Mouse (Mus musculus): ENCODE measurements around the gene Myh9. TPM values are rescaled to one million over a fixed set of nuclear protein-coding genes. Genes with fewer than 3 reads are reported as not detected.

Myh9 gene
- polyA plus RNA-seq, 1 experiment from 2014 or later, result 32.9 TPM

- no peak for TF ChIP-seq CTCF (IDR thresholded peaks at IDR 0.05; ENCODE audit: low read depth)
- no peak for TF ChIP-seq EP300 (optimal IDR thresholded peaks at IDR 0.05)
- no peaks in the 10 kb centered on the region for H3K36me3 ChIP-seq (ENCODE audit: control insufficient read depth, insufficient read depth, low read length)
- no peaks in the 10 kb centered on the region for H3K9me3 ChIP-seq (ENCODE audit: control insufficient read depth, low read length)
- H3K4me1 ChIP-seq (replicated peaks; ENCODE audit: control insufficient read depth, insufficient read depth), result peaks cover 3% of the 10 kb centered on the region; the same call in 1 of the 2 replicates
- no peak overlapping the region for H3K27ac ChIP-seq (replicated peaks)
- no peak overlapping the region for H3K9ac ChIP-seq (ENCODE audit: low read length)
- no peak overlapping the region for H3K4me2 ChIP-seq (replicated peaks; ENCODE audit: low read depth)
- no peaks in the 10 kb centered on the region for H3K27me3 ChIP-seq (ENCODE audit: control insufficient read depth, insufficient read depth, low read length)
- ATAC-seq (ENCODE audit: low FRiP score, low TSS enrichment) (no peak), DNase-seq (ENCODE audit: low spot score) (no peak)
- no peak overlapping the region for H3K4me3 ChIP-seq (ENCODE audit: low read depth, low read length)
- WGBS, result 85% methylated on average over 6 of the region's 6 CpGs
Measured at GRCm38 (mm10) chr15:77875953-77876352, 34.0 kb upstream of the Myh9 start.

- DNase-seq (ENCODE audit: low spot score) (no peak), ATAC-seq (ENCODE audit: low FRiP score, low TSS enrichment) (no peak)
- H3K27me3 ChIP-seq (ENCODE audit: control insufficient read depth, insufficient read depth, low read length), result no peaks in the 10 kb centered on the region
- H3K36me3 ChIP-seq (ENCODE audit: control insufficient read depth, insufficient read depth, low read length), result no peaks in the 10 kb centered on the region
- H3K9me3 ChIP-seq (ENCODE audit: control insufficient read depth, low read length), result no peaks in the 10 kb centered on the region
- H3K4me3 ChIP-seq (ENCODE audit: low read depth, low read length), result no peak overlapping the region
- no peak overlapping the region; the same call in 1 of the 2 replicates for H3K27ac ChIP-seq (replicated peaks)
- no peak overlapping the region for H3K9ac ChIP-seq (ENCODE audit: low read length)
- peaks cover 3% of the 10 kb centered on the region; the same call in 1 of the 2 replicates for H3K4me1 ChIP-seq (replicated peaks; ENCODE audit: control insufficient read depth, insufficient read depth)
- no peak for TF ChIP-seq EP300 (optimal IDR thresholded peaks at IDR 0.05)
- no peak overlapping the region for H3K4me2 ChIP-seq (replicated peaks; ENCODE audit: low read depth)
- WGBS, result 94% methylated on average over 9 of the region's 9 CpGs
Measured at GRCm38 (mm10) chr15:77874807-77875206, 32.8 kb upstream of the Myh9 start.

GRCm38 (mm10) chr15:77874310-77874709, 32.3 kb upstream of the Myh9 start:
- H3K4me2 ChIP-seq (replicated peaks; ENCODE audit: low read depth), result no peak overlapping the region
- TF ChIP-seq EP300 (optimal IDR thresholded peaks at IDR 0.05) (no peak), CTCF (IDR thresholded peaks at IDR 0.05; ENCODE audit: low read depth) (no peak)
- H3K9me3 ChIP-seq (ENCODE audit: control insufficient read depth, low read length), result no peaks in the 10 kb centered on the region
- ATAC-seq (ENCODE audit: low FRiP score, low TSS enrichment) (no peak), DNase-seq (ENCODE audit: low spot score) (no peak)
- H3K36me3 ChIP-seq (ENCODE audit: control insufficient read depth, insufficient read depth, low read length), result no peaks in the 10 kb centered on the region
- H3K4me3 ChIP-seq (ENCODE audit: low read depth, low read length), result no peak overlapping the region
- peaks cover 3% of the 10 kb centered on the region; the same call in 1 of the 2 replicates for H3K4me1 ChIP-seq (replicated peaks; ENCODE audit: control insufficient read depth, insufficient read depth)
- H3K9ac ChIP-seq (ENCODE audit: low read length), result no peak overlapping the region
- no peak overlapping the region; the same call in 1 of the 2 replicates for H3K27ac ChIP-seq (replicated peaks)
- H3K27me3 ChIP-seq (ENCODE audit: control insufficient read depth, insufficient read depth, low read length), result no peaks in the 10 kb centered on the region
- WGBS, result 39% methylated on average over 4 of the region's 4 CpGs

- H3K4me1 ChIP-seq (replicated peaks; ENCODE audit: control insufficient read depth, insufficient read depth), result peaks cover 3% of the 10 kb centered on the region; the same call in 1 of the 2 replicates
- H3K4me2 ChIP-seq (replicated peaks; ENCODE audit: low read depth), result no peak overlapping the region
- ATAC-seq (ENCODE audit: low FRiP score, low TSS enrichment), result 0 out of 2 replicates have a peak, but pooled peaks have one; percentile 6
- H3K27ac ChIP-seq (replicated peaks), result no peak overlapping the region
- TF ChIP-seq CTCF (IDR thresholded peaks at IDR 0.05; ENCODE audit: low read depth), result no peak
- TF ChIP-seq EP300 (optimal IDR thresholded peaks at IDR 0.05), result no peak
- 56% methylated on average over 2 of the region's 2 CpGs for WGBS
- no peak for DNase-seq (ENCODE audit: low spot score)
- no peaks in the 10 kb centered on the region for H3K36me3 ChIP-seq (ENCODE audit: control insufficient read depth, insufficient read depth, low read length)
- no peaks in the 10 kb centered on the region for H3K9me3 ChIP-seq (ENCODE audit: control insufficient read depth, low read length)
- no peak overlapping the region for H3K9ac ChIP-seq (ENCODE audit: low read length)
- H3K27me3 ChIP-seq (ENCODE audit: control insufficient read depth, insufficient read depth, low read length), result no peaks in the 10 kb centered on the region
- no peak overlapping the region for H3K4me3 ChIP-seq (ENCODE audit: low read depth, low read length)
Measured at GRCm38 (mm10) chr15:77873564-77873963, 31.6 kb upstream of the Myh9 start.

GRCm38 (mm10) chr15:77872996-77873395, 31.0 kb upstream of the Myh9 start:
- Histone ChIP-seq H3K36me3 (ENCODE audit: control insufficient read depth, insufficient read depth, low read length) (no peaks in the 10 kb centered on the region), H3K4me2 (replicated peaks; ENCODE audit: low read depth) (no peak overlapping the region), H3K9me3 (ENCODE audit: control insufficient read depth, low read length) (no peaks in the 10 kb centered on the region), H3K9ac (ENCODE audit: low read length) (no peak overlapping the region), H3K27ac (replicated peaks) (no peak overlapping the region), H3K27me3 (ENCODE audit: control insufficient read depth, insufficient read depth, low read length) (no peaks in the 10 kb centered on the region), H3K4me1 (replicated peaks; ENCODE audit: control insufficient read depth, insufficient read depth) (peaks cover 3% of the 10 kb centered on the region; the same call in 1 of the 2 replicates), H3K4me3 (ENCODE audit: low read depth, low read length) (no peak overlapping the region)
- DNase-seq (ENCODE audit: low spot score) (no peak), ATAC-seq (ENCODE audit: low FRiP score, low TSS enrichment) (no peak)
- 71% methylated on average over 3 of the region's 3 CpGs for WGBS
- no peak for TF ChIP-seq CTCF (IDR thresholded peaks at IDR 0.05; ENCODE audit: low read depth)
- no peak for TF ChIP-seq EP300 (optimal IDR thresholded peaks at IDR 0.05)

GRCm38 (mm10) chr15:77868340-77868739, 26.4 kb upstream of the Myh9 start:
- Histone ChIP-seq H3K27me3 (ENCODE audit: control insufficient read depth, insufficient read depth, low read length) (no peaks in the 10 kb centered on the region), H3K9me3 (ENCODE audit: control insufficient read depth, low read length) (no peaks in the 10 kb centered on the region), H3K27ac (replicated peaks) (no peak overlapping the region), H3K4me3 (ENCODE audit: low read depth, low read length) (no peak overlapping the region), H3K4me1 (replicated peaks; ENCODE audit: control insufficient read depth, insufficient read depth) (no peaks in the 10 kb centered on the region; the same call in 1 of the 2 replicates), H3K9ac (ENCODE audit: low read length) (no peak overlapping the region), H3K4me2 (replicated peaks; ENCODE audit: low read depth) (no peak overlapping the region), H3K36me3 (ENCODE audit: control insufficient read depth, insufficient read depth, low read length) (no peaks in the 10 kb centered on the region)
- DNase-seq (ENCODE audit: low spot score) (no peak), ATAC-seq (ENCODE audit: low FRiP score, low TSS enrichment) (no peak)
- WGBS, result 90% methylated on average over 5 of the region's 5 CpGs
- TF ChIP-seq CTCF (IDR thresholded peaks at IDR 0.05; ENCODE audit: low read depth) (no peak), EP300 (optimal IDR thresholded peaks at IDR 0.05) (no peak)

Data from stomach, postnatal 0 days (tissue).